Mouse (Mus musculus): ENCODE measurements around the gene Aldh1a7.
"Not testable (repeated sequence)": the region's sequence is repeated elsewhere in the genome, so short reads cannot be mapped to it uniquely, and the experiment has no call there.

The Aldh1a7 gene

DNA sequence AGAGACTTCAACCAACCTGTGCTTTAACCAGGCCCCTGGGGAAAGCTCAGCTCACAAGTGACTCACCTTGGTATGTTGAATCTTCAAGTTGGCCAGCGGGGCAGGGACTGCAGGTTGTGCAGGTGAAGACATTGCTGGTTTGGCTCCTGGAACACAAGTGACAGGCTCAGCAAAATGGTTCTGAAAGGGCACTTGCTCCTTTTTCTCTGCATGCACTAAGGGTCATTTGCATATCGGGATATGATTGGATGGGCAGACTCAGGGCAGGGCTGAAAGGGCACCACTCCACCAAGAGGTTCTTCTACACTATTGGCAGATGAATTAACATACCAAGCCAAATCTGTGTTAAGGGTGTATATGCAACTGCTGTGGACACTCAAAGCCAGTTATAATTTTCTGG lies at the start of gene Aldh1a7:
TSS of gene Aldh1a7 (minus strand) at position 182 of the 400 bp plus-strand sequence.
- no peak for DNase-seq (ENCODE audit: low read depth, low spot score)

DNA sequence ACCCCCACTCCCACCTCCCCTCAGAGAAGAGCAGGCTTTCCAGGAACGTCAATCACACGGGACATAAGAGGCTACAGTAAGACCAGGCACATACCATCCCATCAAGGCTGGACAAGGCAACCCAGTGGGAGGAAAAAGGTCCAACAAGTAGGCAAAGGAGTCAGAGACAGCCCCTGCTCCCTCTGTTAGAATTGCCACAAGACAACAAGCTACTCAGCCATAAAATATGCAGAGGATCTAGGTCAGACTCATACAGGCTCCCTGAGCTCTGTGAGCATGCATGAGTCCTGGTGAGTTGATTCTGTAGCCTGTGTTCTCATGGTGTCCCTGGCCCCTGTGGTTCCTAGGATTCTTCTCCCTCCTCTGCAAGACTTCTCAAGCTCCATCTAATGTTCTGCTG lies 48.3 kb upstream of the Aldh1a7 start:
- DNase-seq (ENCODE audit: low read depth, low spot score), result no peak

- DNase-seq (ENCODE audit: low read depth, low spot score), result no peak
Measured at GRCm38 (mm10) chr19:20773941-20774340, 46.6 kb upstream of the Aldh1a7 start.

DNA sequence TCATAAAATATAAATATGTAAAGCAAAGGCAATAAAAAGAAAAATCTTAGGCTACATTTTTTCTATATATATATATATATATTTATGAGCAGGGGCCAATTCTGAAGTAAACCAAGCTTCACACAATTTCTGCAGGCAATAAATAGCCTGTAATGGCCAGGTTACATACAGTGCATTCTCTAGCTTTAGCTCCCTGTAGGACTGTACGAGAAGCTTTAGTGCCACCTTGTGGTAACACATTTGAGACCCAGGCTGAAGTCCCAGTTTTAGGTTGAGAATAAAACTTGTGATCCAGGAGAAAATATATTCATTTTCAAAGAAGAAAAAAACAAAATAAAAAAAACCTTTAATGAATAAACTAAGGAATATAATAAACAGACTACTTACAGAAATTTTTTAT lies 36.9 kb upstream of the Aldh1a7 start:
- DNase-seq (ENCODE audit: low read depth, low spot score), result peak; percentile 16

GRCm38 (mm10) chr19:20761675-20762426 lies 34.5 kb upstream of the Aldh1a7 start:
- DNase-seq (ENCODE audit: low read depth, low spot score), result no peak

GRCm38 (mm10) chr19:20761119-20761518 lies 33.8 kb upstream of the Aldh1a7 start:
- no peak for DNase-seq (ENCODE audit: low read depth, low spot score)

GRCm38 (mm10) chr19:20744630-20745029 lies 17.3 kb upstream of the Aldh1a7 start:
- no peak for DNase-seq (ENCODE audit: low read depth, low spot score)

DNA sequence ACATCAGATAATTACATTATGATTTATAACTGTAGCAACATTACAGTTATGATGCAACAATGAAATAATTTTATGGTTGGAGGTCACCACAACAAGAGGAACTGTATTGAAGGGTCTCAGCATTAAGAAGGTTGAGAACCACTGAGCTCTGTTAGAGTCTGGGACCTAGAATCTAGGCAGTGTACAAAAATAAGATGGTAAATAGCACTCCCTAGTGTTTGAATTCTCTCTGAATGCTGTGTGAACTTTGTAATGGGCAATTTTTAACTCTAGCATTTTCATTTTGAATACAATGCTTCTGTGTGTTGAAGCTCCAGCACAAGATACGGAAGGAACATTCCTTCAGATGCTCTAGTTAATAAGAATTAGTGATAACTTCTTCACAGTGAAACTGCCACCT lies 916 bp upstream of the Aldh1a7 start:
- DNase-seq (ENCODE audit: low read depth, low spot score), result no peak

DNA sequence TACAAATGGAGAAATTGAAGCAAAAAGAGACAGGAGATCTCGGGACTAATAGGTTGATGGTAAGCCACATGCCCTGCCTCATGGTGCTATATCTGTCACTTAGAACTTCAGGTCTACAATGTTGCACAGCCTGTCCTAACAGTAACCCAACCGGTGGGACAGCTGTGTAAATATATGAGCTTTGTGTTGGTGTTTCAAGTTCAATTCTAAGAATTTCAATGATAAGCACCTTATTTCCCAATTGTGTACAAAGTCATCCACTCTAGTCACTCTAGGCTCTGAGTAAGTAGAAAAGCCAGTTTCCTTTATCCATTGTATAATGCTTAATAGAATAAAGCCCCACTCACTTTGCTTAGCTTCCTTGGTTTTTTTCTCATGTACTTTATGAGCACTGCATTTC lies 4.4 kb downstream of the Aldh1a7 start:
- DNase-seq (ENCODE audit: low read depth, low spot score), result no peak

DNA sequence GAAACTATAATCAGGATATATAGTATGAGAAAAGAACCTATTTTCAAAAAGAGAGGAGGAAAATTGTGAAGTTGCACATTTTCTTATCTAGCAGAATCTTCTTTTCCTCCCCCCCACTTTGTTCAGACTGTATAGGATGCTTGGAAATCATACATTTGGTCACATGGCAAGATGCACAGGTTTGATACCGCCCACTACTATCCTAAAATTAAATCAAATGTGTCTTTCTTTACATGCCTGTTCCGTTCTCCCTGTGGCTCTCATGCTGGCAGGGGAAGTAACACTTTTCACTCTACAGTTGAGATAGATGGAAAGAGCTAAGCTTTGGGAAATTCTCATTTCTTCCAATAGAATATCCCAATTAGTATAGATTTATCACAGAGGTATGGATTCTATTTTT lies 7.1 kb downstream of the Aldh1a7 start:
- no peak for DNase-seq (ENCODE audit: low read depth, low spot score)

DNA sequence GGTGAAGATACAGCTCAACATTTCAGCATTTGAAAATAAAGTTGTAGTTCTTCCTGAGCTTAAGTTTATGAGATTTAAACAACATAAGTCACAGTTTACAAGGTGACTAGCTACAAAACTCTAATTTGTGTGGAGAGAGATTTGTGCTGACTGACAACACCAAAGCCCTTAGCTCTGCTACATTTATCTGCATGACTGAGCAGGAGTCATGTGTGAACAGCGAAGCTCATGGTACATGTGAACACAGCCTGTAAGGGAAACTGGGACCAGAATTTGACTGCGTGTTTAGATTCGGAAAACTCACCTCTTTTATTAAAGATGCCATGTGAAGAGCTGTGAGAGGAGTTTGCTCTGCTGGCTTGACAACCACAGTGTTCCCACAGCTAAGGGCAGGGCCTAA lies 11.7 kb downstream of the Aldh1a7 start:
- DNase-seq (ENCODE audit: low read depth, low spot score), result no peak

- no peak for DNase-seq (ENCODE audit: low read depth, low spot score)
Measured at GRCm38 (mm10) chr19:20715093-20715492, 12.3 kb downstream of the Aldh1a7 start.

GRCm38 (mm10) chr19:20714543-20714942 lies 12.8 kb downstream of the Aldh1a7 start:
- DNase-seq (ENCODE audit: low read depth, low spot score), result no peak

DNA sequence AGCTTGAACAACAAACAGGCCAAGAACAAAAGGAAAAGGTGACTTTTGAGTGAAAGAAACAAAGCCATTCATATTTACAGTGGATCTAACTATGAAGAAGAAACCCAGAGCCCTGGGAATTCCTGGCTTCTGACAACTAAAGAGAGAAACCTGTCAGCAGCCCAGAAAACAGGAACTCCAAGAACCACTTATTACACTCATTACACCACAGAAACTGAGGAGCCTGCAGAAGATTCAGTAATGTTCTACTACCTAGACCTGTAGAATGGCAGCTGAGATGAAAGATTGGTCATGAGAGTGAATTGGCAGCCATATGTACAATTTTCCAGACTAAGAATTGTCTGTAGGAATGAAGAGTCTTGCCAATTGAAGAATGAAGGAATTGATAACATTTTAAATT lies 20.2 kb downstream of the Aldh1a7 start:
- DNase-seq (ENCODE audit: low read depth, low spot score), result no peak

DNA sequence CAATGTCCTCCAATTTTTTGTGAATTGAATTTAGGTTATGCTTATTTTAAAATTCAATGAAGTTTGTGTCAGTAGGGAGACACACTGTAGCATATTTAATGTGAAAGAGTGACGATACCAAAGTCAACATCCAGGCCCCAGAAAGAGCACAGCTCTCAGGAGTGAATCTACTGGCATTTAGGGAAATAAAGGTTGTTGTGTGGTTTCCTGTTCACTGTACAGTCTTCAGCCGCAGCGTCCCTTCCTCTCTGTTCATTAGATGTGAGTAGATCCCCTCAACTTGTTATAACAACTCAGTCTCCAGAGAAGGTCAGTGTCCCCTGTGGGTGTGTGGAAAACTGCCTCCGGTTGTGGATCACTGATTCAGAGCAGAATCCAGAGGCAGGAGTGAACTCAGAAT lies 20.6 kb downstream of the Aldh1a7 start:
- DNase-seq (ENCODE audit: low read depth, low spot score), result no peak

GRCm38 (mm10) chr19:20702074-20702473 lies 25.3 kb downstream of the Aldh1a7 start:
- DNase-seq (ENCODE audit: low read depth, low spot score), result no peak

DNA sequence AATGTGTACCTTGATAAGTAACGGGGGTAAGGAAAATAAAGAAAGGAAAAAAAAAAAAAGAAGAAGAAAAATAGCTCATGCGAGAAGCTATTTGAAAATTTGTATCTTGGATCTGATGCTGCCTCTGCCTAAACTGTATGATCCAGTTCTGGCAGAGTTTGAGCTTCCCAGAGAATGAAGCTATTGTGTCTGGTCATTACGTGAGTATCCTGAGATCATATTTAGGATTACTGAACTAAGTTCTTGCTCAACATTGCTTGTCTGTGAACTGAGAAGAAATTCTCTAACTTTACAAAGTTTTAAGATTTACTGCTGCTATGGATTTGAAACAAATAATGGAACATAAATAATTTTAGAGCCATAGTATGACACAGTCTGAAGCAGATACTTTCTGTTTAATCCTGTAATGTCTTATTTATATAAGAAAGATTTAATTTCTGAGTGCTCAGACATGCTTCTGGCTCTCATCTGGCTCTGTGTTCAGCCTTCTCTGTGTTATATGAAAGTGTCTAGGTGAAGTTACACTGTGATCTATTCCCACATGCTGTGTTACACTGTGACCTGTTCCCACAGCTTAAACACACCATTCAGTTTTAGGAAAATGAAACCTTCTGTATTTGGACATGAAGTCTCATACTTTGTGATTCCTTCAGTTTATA lies 49.5 kb downstream of the Aldh1a7 start:
- no peak for DNase-seq (ENCODE audit: low read depth, low spot score)

DNA sequence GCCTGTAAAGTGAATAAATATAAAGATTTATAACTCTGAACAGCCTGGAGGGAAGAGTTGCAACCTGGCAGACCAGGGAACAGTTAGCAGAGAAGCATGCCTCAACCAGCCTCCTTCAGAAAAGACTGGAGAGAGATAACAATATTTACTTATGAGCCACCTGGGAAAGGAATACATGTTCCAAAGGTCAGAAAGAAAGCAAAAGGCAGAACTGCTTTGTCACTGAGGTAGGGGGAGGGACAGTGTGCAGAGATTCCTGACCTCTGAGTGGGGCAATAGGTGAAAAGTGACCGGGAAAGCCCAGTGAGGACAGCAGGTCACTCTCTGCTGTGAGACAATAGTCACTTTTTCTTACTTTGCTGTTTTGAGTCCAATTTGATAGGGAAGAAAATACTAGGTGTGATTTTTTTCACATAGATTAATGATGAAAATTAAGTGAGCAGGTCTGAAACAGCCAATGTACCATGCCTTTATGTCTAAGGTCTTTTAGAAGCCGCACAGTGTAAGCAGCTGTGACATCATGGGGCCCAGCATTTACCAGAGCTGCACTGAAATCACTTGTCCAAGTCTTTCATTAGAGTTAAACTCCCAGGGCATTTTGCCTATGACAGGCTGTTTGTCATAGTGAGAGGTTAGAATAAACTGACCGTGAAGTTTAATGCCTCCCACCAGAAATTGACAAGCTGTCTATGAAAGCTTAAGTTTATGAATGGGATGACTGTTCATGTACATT lies 73.1 kb downstream of the Aldh1a7 start:
- DNase-seq (ENCODE audit: low read depth, low spot score), result no peak

DNA sequence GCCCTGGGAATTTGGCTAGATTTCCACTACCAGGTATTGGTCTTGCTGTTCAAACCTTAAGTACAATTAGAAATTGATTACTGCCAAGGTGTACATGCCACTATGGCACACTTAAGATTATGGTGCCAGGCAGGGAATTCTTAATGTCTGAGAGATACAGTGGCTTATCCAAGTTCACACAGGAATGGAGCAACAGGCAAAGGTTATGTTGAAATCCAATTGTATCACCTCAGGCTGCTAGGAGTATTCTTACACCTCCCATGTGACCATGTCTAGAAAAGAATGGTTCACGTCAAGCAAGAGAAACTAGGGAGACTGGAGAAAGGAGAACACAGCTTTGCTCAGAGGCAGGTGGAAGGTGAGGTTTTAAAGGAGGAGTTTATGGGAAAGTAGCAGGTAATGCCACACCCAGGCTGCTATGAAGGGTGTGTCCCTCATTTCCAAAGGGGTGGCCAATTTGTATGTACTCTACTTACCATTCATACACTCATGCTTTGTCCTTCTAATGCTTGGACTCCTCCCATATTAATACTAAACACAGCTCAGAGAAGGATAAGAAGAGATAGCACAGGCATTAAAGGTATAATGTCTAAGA lies 74.2 kb downstream of the Aldh1a7 start:
- DNase-seq (ENCODE audit: low read depth, low spot score), result no peak

DNA sequence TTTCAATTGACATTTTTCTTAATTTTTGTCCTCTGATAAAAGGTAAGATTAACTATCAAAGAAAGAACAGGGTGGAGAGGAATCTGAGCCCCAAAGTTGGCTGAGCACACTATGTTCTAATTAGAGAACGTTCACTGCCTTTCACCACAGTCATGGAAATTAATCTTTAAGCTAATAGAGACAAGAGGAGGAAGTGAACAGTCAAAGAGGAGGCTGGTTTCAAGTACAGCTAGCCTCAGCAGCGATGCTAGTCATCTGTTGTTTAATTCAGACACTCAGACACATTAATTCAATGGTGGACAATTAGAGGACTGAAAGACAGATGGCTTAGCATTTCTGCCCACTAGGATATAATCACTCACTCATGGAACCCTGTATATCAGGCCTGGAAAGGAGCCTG lies 77.4 kb downstream of the Aldh1a7 start:
- DNase-seq (ENCODE audit: low read depth, low spot score), result no peak

DNA sequence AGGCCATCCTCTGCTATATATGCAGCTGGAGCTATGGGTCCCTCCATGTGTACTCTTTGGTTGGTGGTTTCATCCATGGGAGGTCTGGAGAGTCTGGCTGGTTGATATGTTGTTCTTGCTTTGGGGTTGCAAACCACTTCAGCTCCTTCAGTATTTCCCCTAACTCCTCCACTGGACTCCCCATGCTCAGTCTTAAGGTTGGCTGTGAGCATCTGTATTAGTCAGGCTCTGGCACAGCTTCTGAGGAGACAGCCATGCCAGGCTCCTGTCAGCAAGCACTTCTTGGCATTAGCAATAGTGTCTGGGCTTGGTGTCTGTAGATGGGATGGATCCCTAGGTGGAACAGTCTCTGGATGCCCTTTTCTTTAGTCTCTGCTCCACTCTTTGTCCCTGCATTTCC lies 79.9 kb downstream of the Aldh1a7 start:
- DNase-seq (ENCODE audit: low read depth, low spot score), result not testable (repeated sequence)

GRCm38 (mm10) chr19:20644346-20644745 lies 83.0 kb downstream of the Aldh1a7 start:
- DNase-seq (ENCODE audit: low read depth, low spot score), result no peak

All from retina, postnatal 7 days (tissue).